Mouse (Mus musculus): ENCODE data around the gene Il33. TPM values are rescaled to one million over a fixed set of nuclear protein-coding genes. Genes with fewer than 3 reads are reported as not detected.
A peak's percentile ranks its signal among the peaks of the same experiment; 100 is the strongest.

Il33 gene
- polyA plus RNA-seq, 1 experiment from 2014 or later: 2.8 TPM

- Histone ChIP-seq H3K9ac (ENCODE audit: low read depth, low read length) (no peak overlapping the region), H3K27me3 (ENCODE audit: control insufficient read depth, insufficient read depth, low read depth, low read length) (no peaks in the 10 kb centered on the region), H3K36me3 (ENCODE audit: control insufficient read depth, insufficient read depth, low read length) (no peaks in the 10 kb centered on the region), H3K9me3 (replicated peaks; ENCODE audit: control insufficient read depth, low read length, poor library complexity, severe bottlenecking) (peaks cover 4% of the 10 kb centered on the region; the same call in 1 of the 2 replicates), H3K4me2 (ENCODE audit: low read length) (no peak overlapping the region), H3K4me1 (ENCODE audit: control insufficient read depth, insufficient read depth, low read length) (no peaks in the 10 kb centered on the region), H3K27ac (ENCODE audit: low read length) (no peak overlapping the region), H3K4me3 (ENCODE audit: low read depth, low read length) (no peak overlapping the region)
- no peak for ATAC-seq
- WGBS: 90% methylated on average over 2 of the region's 2 CpGs
These were observed 38.7 kb downstream of the Il33 start for GRCm38 (mm10) chr19:29963598-29964092.

- no peak overlapping the region for H3K4me2 ChIP-seq (ENCODE audit: low read length)
- no peaks in the 10 kb centered on the region for H3K4me1 ChIP-seq (ENCODE audit: control insufficient read depth, insufficient read depth, low read length)
- peaks cover 4% of the 10 kb centered on the region; the same call in 1 of the 2 replicates for H3K9me3 ChIP-seq (replicated peaks; ENCODE audit: control insufficient read depth, low read length, poor library complexity, severe bottlenecking)
- H3K36me3 ChIP-seq (ENCODE audit: control insufficient read depth, insufficient read depth, low read length): no peaks in the 10 kb centered on the region
- H3K4me3 ChIP-seq (ENCODE audit: low read depth, low read length): no peak overlapping the region
- H3K27me3 ChIP-seq (ENCODE audit: control insufficient read depth, insufficient read depth, low read depth, low read length): no peaks in the 10 kb centered on the region
- no peak for ATAC-seq
- no peak overlapping the region for H3K27ac ChIP-seq (ENCODE audit: low read length)
- no peak overlapping the region for H3K9ac ChIP-seq (ENCODE audit: low read depth, low read length)
- 92% methylated on average over 3 of the region's 3 CpGs for WGBS
These were observed 43.0 kb downstream of the Il33 start for GRCm38 (mm10) chr19:29967960-29968359.

DNA sequence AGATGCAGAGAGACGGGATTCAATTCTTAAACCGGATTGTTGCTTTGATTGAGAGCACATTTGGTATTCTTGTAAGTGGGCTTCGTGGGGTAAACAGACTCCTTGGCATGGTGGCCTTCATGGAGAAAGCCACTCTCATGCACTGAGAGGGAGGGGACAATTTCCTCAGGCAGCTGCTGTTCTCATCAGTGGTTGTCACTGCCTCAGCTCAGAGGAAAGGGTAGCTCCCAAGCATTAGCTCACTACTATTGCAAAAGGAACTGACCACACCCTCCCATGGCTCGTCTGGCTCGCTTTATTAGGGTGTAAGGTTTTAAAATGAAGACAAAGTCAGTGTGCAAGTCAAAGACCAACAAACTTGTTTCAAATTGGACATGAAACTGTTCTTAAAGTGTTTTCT is 48.5 kb downstream of the Il33 start:
- 83% methylated on average over 5 of the region's 5 CpGs for WGBS
- Histone ChIP-seq H3K27ac (ENCODE audit: low read length) (no peak overlapping the region), H3K4me2 (ENCODE audit: low read length) (no peak overlapping the region), H3K9me3 (replicated peaks; ENCODE audit: control insufficient read depth, low read length, poor library complexity, severe bottlenecking) (no peaks in the 10 kb centered on the region), H3K4me1 (ENCODE audit: control insufficient read depth, insufficient read depth, low read length) (no peaks in the 10 kb centered on the region), H3K36me3 (ENCODE audit: control insufficient read depth, insufficient read depth, low read length) (no peaks in the 10 kb centered on the region), H3K9ac (ENCODE audit: low read depth, low read length) (no peak overlapping the region), H3K27me3 (ENCODE audit: control insufficient read depth, insufficient read depth, low read depth, low read length) (no peaks in the 10 kb centered on the region), H3K4me3 (ENCODE audit: low read depth, low read length) (no peak overlapping the region)
- ATAC-seq: no peak

DNA sequence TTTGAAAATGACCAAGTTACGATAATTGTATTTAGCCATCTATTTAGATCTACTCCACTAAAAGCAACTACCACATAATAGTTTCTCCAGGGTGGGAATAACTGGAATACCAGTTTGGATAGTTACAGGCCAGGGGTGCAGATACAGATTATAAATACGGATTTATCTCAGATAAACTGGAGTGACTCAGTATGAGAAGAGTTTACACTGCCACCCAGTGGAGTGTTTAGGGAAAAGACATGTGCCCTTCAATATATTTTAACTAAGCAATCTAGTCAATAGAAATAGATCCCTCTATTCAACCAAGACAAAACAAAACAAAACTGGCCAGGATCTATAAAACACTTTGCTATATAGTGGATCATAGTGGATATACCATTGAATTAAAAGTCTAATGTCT is 53.9 kb downstream of the Il33 start:
- Histone ChIP-seq H3K27me3 (ENCODE audit: control insufficient read depth, insufficient read depth, low read depth, low read length) (no peaks in the 10 kb centered on the region), H3K27ac (ENCODE audit: low read length) (no peak overlapping the region), H3K4me3 (ENCODE audit: low read depth, low read length) (no peak overlapping the region), H3K9me3 (replicated peaks; ENCODE audit: control insufficient read depth, low read length, poor library complexity, severe bottlenecking) (no peaks in the 10 kb centered on the region), H3K9ac (ENCODE audit: low read depth, low read length) (no peak overlapping the region), H3K36me3 (ENCODE audit: control insufficient read depth, insufficient read depth, low read length) (no peaks in the 10 kb centered on the region), H3K4me2 (ENCODE audit: low read length) (no peak overlapping the region), H3K4me1 (ENCODE audit: control insufficient read depth, insufficient read depth, low read length) (no peaks in the 10 kb centered on the region)
- 51% methylated on average over 2 of the region's 2 CpGs for whole genome bisulfite sequencing
- ATAC-seq: peak; percentile 17; the same call in 1 of the 2 replicates

- WGBS: 77% methylated on average over 8 of the region's 8 CpGs
- Histone ChIP-seq H3K9ac (ENCODE audit: low read depth, low read length) (no peak overlapping the region), H3K27me3 (ENCODE audit: control insufficient read depth, insufficient read depth, low read depth, low read length) (no peaks in the 10 kb centered on the region)
These were observed 54.7 kb downstream of the Il33 start for GRCm38 (mm10) chr19:29979452-29980089.

DNA sequence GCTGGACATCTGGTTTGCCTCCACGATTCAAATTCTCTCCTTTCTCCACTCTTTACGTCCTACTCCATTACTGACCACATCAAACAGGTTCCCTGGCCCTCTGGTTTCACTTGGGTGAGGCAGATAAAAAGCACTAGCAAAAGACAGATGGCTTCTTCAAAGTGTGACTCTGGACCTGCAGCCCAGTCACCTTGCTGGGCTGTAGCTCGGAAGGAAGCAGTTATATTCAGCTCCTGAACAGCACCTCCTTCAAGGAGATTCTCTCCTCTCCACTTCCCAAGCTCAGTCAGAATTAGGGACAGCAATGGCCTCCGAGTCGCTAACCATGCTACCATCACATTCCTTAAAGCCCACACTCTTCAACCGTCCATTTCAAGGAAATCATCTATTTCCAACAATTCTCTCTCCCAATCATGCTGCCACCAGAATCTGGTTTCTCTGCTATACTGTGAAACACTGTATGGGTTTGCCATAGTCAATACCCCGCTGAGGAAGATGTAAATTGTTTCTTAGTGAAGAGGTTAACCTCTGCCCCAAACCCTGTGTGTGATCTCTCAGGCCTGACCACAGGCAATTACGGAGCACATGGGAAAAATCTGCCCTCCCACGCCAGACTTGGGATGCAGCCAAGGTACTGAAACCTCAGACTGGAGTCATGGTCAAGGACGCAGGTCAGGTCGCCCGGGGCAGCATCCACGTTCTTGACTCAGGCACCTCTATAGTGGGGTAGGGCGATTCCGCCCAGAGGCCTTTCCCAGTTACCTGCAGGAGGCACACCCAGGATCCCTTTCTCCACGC is 59.5 kb downstream of the Il33 start:
- H3K27ac ChIP-seq (ENCODE audit: low read length): no peak overlapping the region
- no peak overlapping the region for H3K4me2 ChIP-seq (ENCODE audit: low read length)
- H3K27me3 ChIP-seq (ENCODE audit: control insufficient read depth, insufficient read depth, low read depth, low read length): no peaks in the 10 kb centered on the region
- no peak overlapping the region for H3K9ac ChIP-seq (ENCODE audit: low read depth, low read length)
- 65% methylated on average over 16 of the region's 16 CpGs for WGBS
- H3K36me3 ChIP-seq (ENCODE audit: control insufficient read depth, insufficient read depth, low read length): no peaks in the 10 kb centered on the region
- no peak overlapping the region for H3K4me3 ChIP-seq (ENCODE audit: low read depth, low read length)
- no peaks in the 10 kb centered on the region for H3K4me1 ChIP-seq (ENCODE audit: control insufficient read depth, insufficient read depth, low read length)
- H3K9me3 ChIP-seq (replicated peaks; ENCODE audit: control insufficient read depth, low read length, poor library complexity, severe bottlenecking): no peaks in the 10 kb centered on the region
- no peak for ATAC-seq

More at GRCm38 (mm10) chr19:29979452-29980089, 54.7 kb downstream of the Il33 start:
- H3K9me3 ChIP-seq (replicated peaks; ENCODE audit: control insufficient read depth, low read length, poor library complexity, severe bottlenecking): no peaks in the 10 kb centered on the region
- no peaks in the 10 kb centered on the region for H3K4me1 ChIP-seq (ENCODE audit: control insufficient read depth, insufficient read depth, low read length)
- no peak overlapping the region for H3K4me3 ChIP-seq (ENCODE audit: low read depth, low read length)
- no peak overlapping the region for H3K27ac ChIP-seq (ENCODE audit: low read length)
- no peak for ATAC-seq
- H3K36me3 ChIP-seq (ENCODE audit: control insufficient read depth, insufficient read depth, low read length): no peaks in the 10 kb centered on the region
- no peak overlapping the region for H3K4me2 ChIP-seq (ENCODE audit: low read length)

GRCm38 (mm10) chr19:29986464-29987091 is 61.7 kb downstream of the Il33 start:
- Histone ChIP-seq H3K4me1 (ENCODE audit: control insufficient read depth, insufficient read depth, low read length) (no peaks in the 10 kb centered on the region), H3K27ac (ENCODE audit: low read length) (no peak overlapping the region), H3K27me3 (ENCODE audit: control insufficient read depth, insufficient read depth, low read depth, low read length) (no peaks in the 10 kb centered on the region), H3K4me2 (ENCODE audit: low read length) (no peak overlapping the region), H3K9me3 (replicated peaks; ENCODE audit: control insufficient read depth, low read length, poor library complexity, severe bottlenecking) (no peaks in the 10 kb centered on the region), H3K36me3 (ENCODE audit: control insufficient read depth, insufficient read depth, low read length) (no peaks in the 10 kb centered on the region), H3K9ac (ENCODE audit: low read depth, low read length) (no peak overlapping the region), H3K4me3 (ENCODE audit: low read depth, low read length) (no peak overlapping the region)
- no peak for ATAC-seq
- WGBS: 83% methylated on average over 12 of the region's 12 CpGs

DNA sequence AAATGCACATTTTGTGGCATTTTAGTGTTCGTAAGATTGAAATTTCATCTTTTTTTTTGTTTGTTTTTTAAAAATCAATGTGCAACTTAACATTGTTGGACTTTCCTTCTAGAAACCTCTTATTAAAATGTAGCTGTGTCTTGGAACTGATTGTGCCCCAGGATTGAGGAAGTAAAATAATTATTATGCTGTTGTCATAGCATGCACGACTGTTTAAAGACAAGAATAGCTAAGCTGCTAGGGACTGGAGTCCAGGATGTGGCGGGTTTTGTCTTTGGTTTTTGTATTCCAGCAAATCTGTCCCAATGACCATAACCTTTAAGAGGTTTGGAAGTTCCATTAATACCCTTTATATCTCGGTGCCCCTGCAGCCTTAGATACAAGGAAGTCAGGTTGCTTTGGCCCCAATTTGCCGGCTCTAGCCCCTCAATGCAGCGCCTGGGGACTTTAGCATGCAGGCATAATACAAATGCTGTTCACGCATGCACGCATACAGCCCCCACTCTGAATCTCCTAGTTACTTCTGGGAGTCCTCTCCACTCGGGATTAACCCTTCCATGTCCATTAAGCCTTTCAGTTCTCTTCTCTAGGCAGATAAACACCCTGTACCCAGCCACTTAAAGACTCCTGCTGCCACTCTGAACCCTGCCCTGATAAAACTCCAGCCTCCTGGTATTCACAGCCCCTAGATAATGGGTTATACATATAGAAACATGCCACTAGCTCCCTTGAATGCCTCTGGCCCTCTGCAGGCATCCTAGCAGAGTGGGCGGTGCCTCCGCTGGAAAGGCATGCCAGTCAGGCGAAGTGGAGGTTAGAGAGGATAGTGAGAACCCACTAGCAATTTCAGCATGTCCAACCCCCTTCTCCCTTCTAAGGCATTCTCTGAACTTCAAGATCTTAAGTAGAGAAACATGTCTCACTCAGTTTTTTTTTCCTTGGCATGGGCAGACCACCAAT is 75.8 kb downstream of the Il33 start:
- H3K9ac ChIP-seq (ENCODE audit: low read depth, low read length): no peak overlapping the region
- H3K4me2 ChIP-seq (ENCODE audit: low read length): peak overlapping the region; percentile 35
- H3K4me3 ChIP-seq (ENCODE audit: low read depth, low read length): no peak overlapping the region
- peaks cover 9% of the 10 kb centered on the region for H3K4me1 ChIP-seq (ENCODE audit: control insufficient read depth, insufficient read depth, low read length)
- 25% methylated on average over 12 of the region's 12 CpGs for WGBS
- no peaks in the 10 kb centered on the region for H3K9me3 ChIP-seq (replicated peaks; ENCODE audit: control insufficient read depth, low read length, poor library complexity, severe bottlenecking)
- no peaks in the 10 kb centered on the region for H3K36me3 ChIP-seq (ENCODE audit: control insufficient read depth, insufficient read depth, low read length)
- H3K27me3 ChIP-seq (ENCODE audit: control insufficient read depth, insufficient read depth, low read depth, low read length): no peaks in the 10 kb centered on the region
- peak overlapping the region; percentile 49; the same call in 1 of the 2 replicates for H3K27ac ChIP-seq (ENCODE audit: low read length)
- peak; percentile 87 for ATAC-seq

All from midbrain, embryonic 16.5 days (tissue).